Mouse (Mus musculus): ENCODE results near the gene Hist1h2ae. TPM values are rescaled to one million over a fixed set of nuclear protein-coding genes. Genes with fewer than 3 reads are reported as not detected.
"Not testable (repeated sequence)": the region's sequence is repeated elsewhere in the genome, so short reads cannot be mapped to it uniquely, and the experiment has no call there.

Gene Hist1h2ae
- 0.49 and 1.3 TPM in 2 replicates for polyA plus RNA-seq (2012; rRNA removed)

DNA sequence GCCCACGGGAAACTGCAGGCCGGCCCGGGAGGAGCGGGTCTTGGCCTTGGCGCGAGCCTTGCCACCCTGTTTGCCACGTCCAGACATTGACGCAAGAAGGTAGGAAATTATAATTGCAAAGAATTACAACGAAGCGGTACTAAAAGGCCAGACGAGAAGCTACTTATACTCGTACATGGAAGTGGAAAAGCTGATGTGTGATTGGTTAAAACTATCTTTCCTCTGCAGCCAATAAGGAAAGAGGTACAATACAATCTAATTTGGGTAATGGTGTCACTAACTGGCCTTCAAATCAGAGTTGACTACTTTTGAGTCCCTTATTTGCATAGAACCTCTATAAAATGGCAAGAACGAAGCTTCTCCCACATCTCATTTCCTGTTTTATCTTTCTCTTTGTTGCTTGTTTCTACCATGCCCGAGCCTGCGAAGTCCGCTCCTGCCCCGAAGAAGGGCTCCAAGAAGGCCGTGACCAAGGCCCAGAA is at the start of gene Hist1h2ae, which contains the start of gene Hist1h2bg:
Hist1h2ae (minus strand) TSS at position 199 of the 482 bp plus-strand sequence.
Hist1h2bg (plus strand) TSS at position 375 of the 482 bp plus-strand sequence.
- no peak for DNase-seq (ENCODE audit: low read depth)

- no peak for DNase-seq (ENCODE audit: low read depth)
Measured at GRCm38 (mm10) chr13:23620056-23620732, 49.2 kb upstream of the Hist1h2ae start.

- no peak for DNase-seq (ENCODE audit: low read depth)
Measured at GRCm38 (mm10) chr13:23611638-23612037, 40.6 kb upstream of the Hist1h2ae start.

DNA sequence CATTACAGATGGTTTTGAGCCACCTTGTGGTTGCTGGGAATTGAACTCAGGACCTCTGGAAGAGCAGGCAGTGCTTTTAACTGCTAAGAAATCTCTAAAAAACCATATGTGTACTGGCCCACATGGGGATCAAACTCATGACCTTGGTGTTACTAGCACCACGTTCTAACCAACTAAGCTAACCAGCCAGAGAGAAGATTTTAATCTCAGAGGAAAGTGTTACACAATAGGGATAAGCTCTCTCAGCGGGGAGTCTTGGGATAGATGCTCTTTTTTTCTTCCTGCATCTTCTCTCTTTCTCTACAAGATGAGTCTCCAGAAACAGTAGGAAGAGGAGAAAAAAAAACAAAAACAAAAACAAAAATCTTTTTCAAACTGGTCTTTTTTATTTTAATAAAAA is 39.4 kb upstream of the Hist1h2ae start:
- DNase-seq (ENCODE audit: low read depth) = no peak

DNA sequence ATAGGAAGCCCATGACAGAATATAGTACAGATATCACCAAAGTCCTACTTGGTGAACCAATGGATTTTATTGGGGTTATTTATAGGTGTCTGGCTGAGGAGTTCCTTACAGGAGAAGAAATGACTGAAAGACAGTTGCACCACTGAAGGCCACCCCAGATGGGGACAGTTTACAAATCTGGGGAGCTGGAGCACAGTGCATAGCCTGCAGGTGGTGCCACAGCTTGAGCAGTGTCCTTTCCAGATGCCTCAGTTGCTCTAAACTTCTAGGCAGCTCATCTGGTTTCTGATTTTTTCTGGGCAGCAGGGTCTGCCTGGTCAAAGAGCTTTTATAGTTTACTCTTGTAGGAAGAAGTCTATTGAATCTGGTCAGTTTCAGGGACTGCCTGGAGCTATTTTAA is 38.8 kb upstream of the Hist1h2ae start:
- no peak for DNase-seq (ENCODE audit: low read depth)

- DNase-seq (ENCODE audit: low read depth) = no peak
Measured at GRCm38 (mm10) chr13:23609209-23609608, 38.2 kb upstream of the Hist1h2ae start.

DNA sequence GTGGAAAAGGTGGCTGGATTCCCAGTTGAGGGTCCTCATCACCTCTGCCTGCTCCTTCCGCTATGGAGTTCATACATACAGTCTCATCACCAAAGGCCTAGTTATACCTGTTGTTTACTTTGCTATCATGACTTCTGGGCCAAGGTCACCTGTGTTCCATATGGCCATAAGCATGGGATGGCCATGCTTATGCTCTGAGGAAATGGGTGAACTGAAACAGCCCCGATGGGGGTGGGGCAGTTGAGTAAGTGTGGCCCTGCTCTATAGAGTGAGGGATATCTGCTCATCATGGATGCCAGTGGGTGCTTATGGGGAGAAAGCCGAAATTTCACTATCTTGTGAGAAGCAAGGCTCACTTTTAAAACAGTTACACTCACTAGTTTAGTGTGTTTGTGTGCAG is 34.0 kb upstream of the Hist1h2ae start:
- no peak for DNase-seq (ENCODE audit: low read depth)

- no peak for DNase-seq (ENCODE audit: low read depth)
Measured at GRCm38 (mm10) chr13:23604452-23604851, 33.4 kb upstream of the Hist1h2ae start.

- DNase-seq (ENCODE audit: low read depth) = no peak
Measured at GRCm38 (mm10) chr13:23603182-23603699, 32.2 kb upstream of the Hist1h2ae start.

DNA sequence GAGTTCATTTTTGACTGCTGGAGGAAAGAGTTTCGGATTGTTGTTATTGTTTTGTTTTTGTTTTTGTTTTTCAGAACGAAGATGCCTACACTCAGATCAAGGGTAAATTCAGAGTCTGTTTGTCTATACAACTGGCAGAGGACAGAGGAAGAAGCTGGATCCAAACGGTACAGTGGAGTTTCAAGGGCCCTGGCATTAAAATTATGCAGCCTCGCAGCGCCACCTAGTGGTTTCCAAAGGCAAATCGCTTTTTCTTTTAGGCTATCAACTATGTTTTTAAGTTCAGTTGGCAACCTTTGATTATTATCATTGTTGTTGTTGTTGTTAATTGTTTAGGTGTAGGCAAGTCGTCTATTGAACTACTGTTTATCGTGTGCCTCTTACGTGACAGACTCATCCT is 26.9 kb upstream of the Hist1h2ae start:
- DNase-seq (ENCODE audit: low read depth) = no peak

DNA sequence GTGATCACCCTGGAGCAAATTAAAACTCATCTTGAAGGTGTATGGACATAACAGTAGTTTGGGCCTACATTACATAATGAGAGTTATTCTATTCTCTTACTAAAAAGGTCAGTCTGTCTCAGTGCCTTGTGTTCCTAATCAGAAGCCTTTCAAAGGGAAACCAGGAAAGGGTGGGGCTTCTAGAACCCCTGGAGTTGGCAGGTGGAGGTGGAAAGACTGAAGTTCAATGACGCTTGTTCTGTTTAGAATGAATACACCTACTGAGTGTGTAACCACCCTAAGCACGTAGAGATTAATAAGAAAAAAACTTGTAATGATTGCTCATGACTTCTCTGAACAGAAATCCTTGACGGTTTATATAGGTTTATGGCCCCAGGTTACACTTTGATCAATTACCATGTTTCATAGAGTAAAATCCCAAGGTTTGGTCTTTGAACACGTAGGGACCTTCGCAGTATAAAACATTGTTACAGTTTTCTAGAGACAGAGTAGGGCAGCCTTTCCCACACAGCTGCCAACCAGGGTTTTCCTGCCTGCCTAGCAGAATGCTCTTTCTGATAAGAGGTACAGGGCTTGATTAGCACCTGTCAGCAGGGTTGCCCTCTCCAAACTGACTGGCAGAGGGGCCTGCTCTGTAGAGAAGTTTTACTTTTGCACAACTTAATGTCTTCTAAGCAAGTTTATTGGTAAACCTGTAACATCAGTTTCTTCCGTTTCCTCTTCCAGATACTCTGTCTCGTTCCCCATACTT is 24.8 kb upstream of the Hist1h2ae start:
- no peak for DNase-seq (ENCODE audit: low read depth)

DNA sequence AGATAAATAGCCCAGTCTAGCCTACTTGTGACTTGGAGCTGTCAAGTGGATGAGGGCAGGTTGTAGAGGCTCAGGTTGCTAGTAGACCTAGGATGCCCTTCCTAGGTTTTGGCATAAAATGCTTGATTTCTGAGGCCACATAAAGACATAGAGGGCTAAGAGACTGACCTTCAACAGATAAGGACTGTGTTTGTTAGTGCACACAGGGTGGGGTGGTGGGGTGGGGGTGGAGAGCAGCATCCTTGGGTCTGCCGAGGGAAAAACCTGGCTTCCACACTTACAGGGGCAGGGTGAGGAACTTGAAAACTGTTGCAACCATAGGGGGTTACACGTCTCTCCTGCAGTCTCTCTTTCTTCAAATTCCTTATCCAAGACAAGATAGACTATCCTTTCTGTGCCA is 24.2 kb upstream of the Hist1h2ae start:
- no peak for DNase-seq (ENCODE audit: low read depth)

GRCm38 (mm10) chr13:23593051-23593770 is 22.2 kb upstream of the Hist1h2ae start:
- DNase-seq (ENCODE audit: low read depth) = no peak

DNA sequence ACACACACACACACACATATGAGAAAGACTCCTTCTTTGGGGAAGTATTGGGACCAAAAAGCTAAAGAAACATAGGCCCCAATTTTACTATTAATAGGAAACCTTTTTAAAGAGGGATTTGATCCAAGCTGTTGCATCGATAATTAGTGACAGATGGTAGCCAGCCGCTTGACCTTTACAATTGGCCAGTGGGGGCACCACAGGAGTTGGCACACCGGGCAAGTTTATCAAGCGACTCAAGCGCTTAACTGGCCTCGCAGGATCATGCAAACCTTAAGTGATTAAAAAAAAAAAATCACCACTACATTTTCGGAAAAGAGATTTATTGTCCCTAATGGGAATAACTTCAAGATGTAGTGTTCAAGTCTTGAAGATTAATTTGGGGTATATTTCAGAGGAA is 21.6 kb upstream of the Hist1h2ae start:
- no peak for DNase-seq (ENCODE audit: low read depth)

- DNase-seq (ENCODE audit: low read depth) = not testable (repeated sequence)
Measured at GRCm38 (mm10) chr13:23591886-23592285, 20.9 kb upstream of the Hist1h2ae start.

- no peak for DNase-seq (ENCODE audit: low read depth)
Measured at GRCm38 (mm10) chr13:23591206-23591605, 20.2 kb upstream of the Hist1h2ae start.

DNA sequence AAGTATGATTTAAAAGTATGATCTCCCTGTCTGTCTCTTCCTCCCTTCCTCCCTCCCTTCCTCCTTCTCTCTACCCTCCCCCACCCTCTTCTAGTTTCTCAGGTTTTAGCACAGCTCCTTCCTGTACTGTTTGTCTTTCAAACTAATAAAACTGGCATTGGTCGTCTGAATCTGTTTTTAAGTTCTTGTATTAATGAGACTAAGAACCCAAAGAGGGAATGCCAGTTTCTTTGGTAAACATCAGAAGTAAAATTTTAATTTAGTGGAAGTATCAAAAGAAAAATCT is 15.9 kb upstream of the Hist1h2ae start:
- no peak for DNase-seq (ENCODE audit: low read depth)

GRCm38 (mm10) chr13:23586099-23586939 is 15.3 kb upstream of the Hist1h2ae start:
- no peak for DNase-seq (ENCODE audit: low read depth)

GRCm38 (mm10) chr13:23585442-23586098 is 14.6 kb upstream of the Hist1h2ae start:
- DNase-seq (ENCODE audit: low read depth) = not testable (repeated sequence)

DNA sequence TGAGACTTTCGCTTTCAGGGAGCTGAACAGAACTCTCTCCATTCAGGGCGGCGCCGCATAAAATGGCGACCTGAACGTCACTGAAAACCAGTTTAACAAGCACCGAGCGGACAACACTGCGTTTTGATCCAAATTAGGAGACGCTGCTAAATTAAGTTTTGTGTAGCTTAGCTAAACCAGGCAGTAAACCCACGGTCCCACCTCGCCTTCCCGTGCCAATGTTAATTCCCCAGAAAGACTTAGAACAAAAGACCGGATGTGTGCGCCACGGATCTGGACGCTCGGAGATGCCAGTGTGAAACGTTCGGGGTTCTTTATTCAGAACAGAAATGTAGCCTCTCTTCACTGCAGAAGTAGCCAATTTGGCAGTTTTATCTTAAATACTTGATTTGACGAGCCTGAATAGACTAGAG is 14.0 kb upstream of the Hist1h2ae start:
- no peak for DNase-seq (ENCODE audit: low read depth)

GRCm38 (mm10) chr13:23584331-23584730 is 13.3 kb upstream of the Hist1h2ae start:
- no peak for DNase-seq (ENCODE audit: low read depth)

Data from gonadal fat pad, adult 2 months (tissue).